Mouse (Mus musculus): ENCODE results near the gene Wdr63. TPM values are rescaled to one million over a fixed set of nuclear protein-coding genes. Genes with fewer than 3 reads are reported as not detected.

Gene Wdr63
- polyA plus RNA-seq, 1 experiment from 2014 or later, result 0.21 TPM

DNA sequence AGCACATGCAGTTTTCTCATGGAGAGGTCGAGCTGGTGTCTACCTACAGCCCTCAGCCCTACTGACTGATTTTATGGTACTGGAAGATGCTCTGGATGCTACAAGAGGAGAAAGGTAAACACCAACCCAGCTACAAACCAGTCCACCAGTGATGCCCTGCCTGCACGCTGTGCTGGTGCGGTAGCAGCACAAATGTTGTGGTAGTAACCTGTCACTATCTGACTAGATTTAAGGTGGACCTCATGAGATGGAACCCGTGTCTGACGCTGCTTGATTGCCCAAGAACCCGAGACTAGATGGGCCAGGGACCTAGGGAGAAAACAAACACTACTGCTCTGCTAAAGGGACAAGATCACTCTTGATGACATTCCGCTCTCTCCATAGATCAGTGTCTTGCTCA, 50.8 kb downstream of the Wdr63 start:
- Histone ChIP-seq H3K4me2 (no peak overlapping the region), H3K9ac (ENCODE audit: low read depth, low read length) (no peak overlapping the region), H3K4me3 (ENCODE audit: low read depth, low read length) (no peak overlapping the region), H3K36me3 (ENCODE audit: control insufficient read depth, insufficient read depth, low read length) (no peaks in the 10 kb centered on the region), H3K27me3 (ENCODE audit: control insufficient read depth, insufficient read depth, low read length) (no peaks in the 10 kb centered on the region), H3K27ac (ENCODE audit: low read depth, low read length) (no peak overlapping the region), H3K4me1 (ENCODE audit: control insufficient read depth, insufficient read depth, low read length) (no peaks in the 10 kb centered on the region), H3K9me3 (replicated peaks; ENCODE audit: control insufficient read depth, low read length) (no peaks in the 10 kb centered on the region)
- 71% methylated on average over 7 of the region's 7 CpGs for WGBS (ENCODE audit: insufficient replicate concordance)
- ATAC-seq (replicated peaks; ENCODE audit: insufficient number of reproducible peaks, low FRiP score, low TSS enrichment), result no peak

- Histone ChIP-seq H3K9me3 (replicated peaks; ENCODE audit: control insufficient read depth, low read length) (no peaks in the 10 kb centered on the region), H3K4me3 (ENCODE audit: low read depth, low read length) (no peak overlapping the region), H3K27ac (ENCODE audit: low read depth, low read length) (no peak overlapping the region), H3K4me2 (no peak overlapping the region), H3K9ac (ENCODE audit: low read depth, low read length) (no peak overlapping the region), H3K36me3 (ENCODE audit: control insufficient read depth, insufficient read depth, low read length) (no peaks in the 10 kb centered on the region), H3K4me1 (ENCODE audit: control insufficient read depth, insufficient read depth, low read length) (peaks cover 10% of the 10 kb centered on the region), H3K27me3 (ENCODE audit: control insufficient read depth, insufficient read depth, low read length) (no peaks in the 10 kb centered on the region)
- 71% methylated on average over 2 of the region's 2 CpGs for WGBS (ENCODE audit: insufficient replicate concordance)
- ATAC-seq (replicated peaks; ENCODE audit: insufficient number of reproducible peaks, low FRiP score, low TSS enrichment), result no peak
Measured at GRCm38 (mm10) chr3:146053873-146054272, 54.1 kb downstream of the Wdr63 start.

DNA sequence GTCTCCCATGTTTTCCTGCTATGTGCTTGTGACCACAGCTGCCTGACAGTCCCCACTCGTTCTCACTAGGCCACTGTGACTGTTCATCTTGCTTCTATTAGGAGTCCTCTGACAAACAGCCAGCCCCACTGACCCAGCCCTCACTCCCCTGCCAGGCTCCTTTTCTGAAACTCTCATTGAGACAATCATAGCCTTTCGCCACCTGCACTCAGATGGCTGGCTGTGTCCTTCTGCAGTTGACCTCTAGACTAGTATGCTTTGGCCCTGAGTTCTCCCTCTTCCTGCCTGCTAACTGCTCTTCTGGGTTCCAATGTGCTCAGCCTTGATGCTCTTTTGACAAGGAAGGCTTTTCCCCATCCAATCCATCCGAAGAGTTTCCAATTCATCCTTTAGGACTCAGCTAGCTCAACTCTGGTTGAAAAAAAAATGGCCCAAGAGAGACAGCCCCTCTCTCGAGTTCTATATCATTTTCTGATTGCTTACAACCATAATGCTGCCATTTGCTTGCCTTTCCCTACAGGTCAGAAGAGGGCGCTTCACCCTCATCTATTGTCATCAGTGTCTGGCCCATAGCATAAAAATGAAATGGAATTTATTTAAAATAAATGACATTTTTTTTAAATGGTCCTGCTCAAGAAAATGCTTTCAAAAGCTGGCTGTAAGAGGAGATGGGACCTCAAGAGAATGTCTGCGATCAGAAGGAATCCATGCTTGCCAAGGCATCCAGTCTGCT, 54.7 kb downstream of the Wdr63 start:
- H3K4me2 ChIP-seq, result no peak overlapping the region
- H3K27ac ChIP-seq (ENCODE audit: low read depth, low read length), result no peak overlapping the region; the same call in 1 of the 2 replicates
- no peak for ATAC-seq (replicated peaks; ENCODE audit: insufficient number of reproducible peaks, low FRiP score, low TSS enrichment)
- WGBS (ENCODE audit: insufficient replicate concordance), result 56% methylated on average over 6 of the region's 6 CpGs
- peaks cover 10% of the 10 kb centered on the region for H3K4me1 ChIP-seq (ENCODE audit: control insufficient read depth, insufficient read depth, low read length)
- H3K9me3 ChIP-seq (replicated peaks; ENCODE audit: control insufficient read depth, low read length), result no peaks in the 10 kb centered on the region
- no peak overlapping the region for H3K4me3 ChIP-seq (ENCODE audit: low read depth, low read length)
- no peak overlapping the region for H3K9ac ChIP-seq (ENCODE audit: low read depth, low read length)
- no peaks in the 10 kb centered on the region for H3K27me3 ChIP-seq (ENCODE audit: control insufficient read depth, insufficient read depth, low read length)
- no peaks in the 10 kb centered on the region for H3K36me3 ChIP-seq (ENCODE audit: control insufficient read depth, insufficient read depth, low read length)

DNA sequence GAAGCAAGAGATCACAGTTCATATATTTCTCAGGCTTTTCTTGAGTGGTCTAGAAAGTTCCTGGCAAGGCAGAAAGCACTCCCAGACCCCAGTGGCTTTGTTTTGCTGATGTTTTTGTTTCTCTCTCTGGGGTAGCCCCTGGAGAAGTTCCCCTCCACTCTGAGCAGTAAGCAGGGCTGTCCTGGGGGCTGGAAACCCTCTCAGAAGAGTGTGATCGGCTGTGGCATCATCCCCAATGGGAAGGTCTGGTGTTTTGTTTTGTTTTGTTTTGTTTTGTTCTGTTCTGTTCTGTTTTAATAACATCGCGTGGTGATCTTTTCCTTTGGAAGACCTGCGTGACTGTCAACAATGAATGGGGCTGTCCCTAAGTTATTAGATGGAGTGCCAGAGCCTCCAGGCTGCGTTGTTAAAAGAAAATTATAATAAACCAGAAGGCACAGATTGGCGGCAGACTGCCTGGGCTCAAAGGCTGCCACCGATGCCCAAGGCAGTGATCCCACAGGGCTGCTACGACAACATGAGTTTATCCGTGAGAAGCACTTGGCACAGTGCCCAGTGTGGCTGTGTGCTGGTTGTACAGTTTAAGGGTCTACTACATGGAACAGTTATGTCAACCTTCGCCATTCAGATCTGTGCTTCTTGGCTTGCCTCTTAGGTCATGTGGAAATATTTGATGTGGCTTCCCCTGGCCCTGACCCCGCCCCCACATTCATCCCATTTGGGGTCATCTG, 56.5 kb downstream of the Wdr63 start:
- H3K27ac ChIP-seq (ENCODE audit: low read depth, low read length), result no peak overlapping the region
- ATAC-seq (replicated peaks; ENCODE audit: insufficient number of reproducible peaks, low FRiP score, low TSS enrichment), result no peak
- H3K4me3 ChIP-seq (ENCODE audit: low read depth, low read length), result no peak overlapping the region
- WGBS (ENCODE audit: insufficient replicate concordance), result 51% methylated on average over 11 of the region's 11 CpGs
- H3K4me1 ChIP-seq (ENCODE audit: control insufficient read depth, insufficient read depth, low read length), result peaks cover 16% of the 10 kb centered on the region
- no peak overlapping the region for H3K4me2 ChIP-seq
- H3K9me3 ChIP-seq (replicated peaks; ENCODE audit: control insufficient read depth, low read length), result no peaks in the 10 kb centered on the region
- 0 out of 2 replicates have a peak overlapping the region, but pooled peaks have one; percentile 22 for H3K9ac ChIP-seq (ENCODE audit: low read depth, low read length)
- no peaks in the 10 kb centered on the region for H3K36me3 ChIP-seq (ENCODE audit: control insufficient read depth, insufficient read depth, low read length)
- no peaks in the 10 kb centered on the region for H3K27me3 ChIP-seq (ENCODE audit: control insufficient read depth, insufficient read depth, low read length)

DNA sequence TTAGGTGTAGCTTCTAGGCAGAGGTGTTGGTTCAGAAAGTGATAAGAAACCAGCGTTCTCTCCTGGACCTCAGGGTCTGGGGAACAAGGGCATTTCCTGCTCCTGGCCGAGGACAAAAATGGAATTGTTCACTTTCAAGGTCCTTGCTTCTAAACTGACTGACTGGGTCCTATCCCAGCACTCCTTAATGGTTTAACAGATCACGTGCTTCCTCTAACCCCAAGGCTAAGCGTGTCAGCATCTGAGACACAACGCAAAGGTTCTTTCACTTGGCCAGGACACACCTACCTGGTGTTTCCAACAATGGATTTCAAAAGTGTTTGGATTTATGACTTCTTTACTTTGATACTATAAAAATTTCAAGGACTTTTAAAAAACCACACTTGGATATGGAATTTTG, 58.0 kb downstream of the Wdr63 start:
- H3K4me1 ChIP-seq (ENCODE audit: control insufficient read depth, insufficient read depth, low read length), result peaks cover 19% of the 10 kb centered on the region
- no peaks in the 10 kb centered on the region for H3K36me3 ChIP-seq (ENCODE audit: control insufficient read depth, insufficient read depth, low read length)
- no peak overlapping the region for H3K4me3 ChIP-seq (ENCODE audit: low read depth, low read length)
- no peak overlapping the region for H3K27ac ChIP-seq (ENCODE audit: low read depth, low read length)
- no peaks in the 10 kb centered on the region for H3K27me3 ChIP-seq (ENCODE audit: control insufficient read depth, insufficient read depth, low read length)
- no peaks in the 10 kb centered on the region for H3K9me3 ChIP-seq (replicated peaks; ENCODE audit: control insufficient read depth, low read length)
- no peak overlapping the region for H3K4me2 ChIP-seq
- ATAC-seq (replicated peaks; ENCODE audit: insufficient number of reproducible peaks, low FRiP score, low TSS enrichment), result no peak
- WGBS (ENCODE audit: insufficient replicate concordance), result 65% methylated on average over 5 of the region's 5 CpGs
- no peak overlapping the region for H3K9ac ChIP-seq (ENCODE audit: low read depth, low read length)

DNA sequence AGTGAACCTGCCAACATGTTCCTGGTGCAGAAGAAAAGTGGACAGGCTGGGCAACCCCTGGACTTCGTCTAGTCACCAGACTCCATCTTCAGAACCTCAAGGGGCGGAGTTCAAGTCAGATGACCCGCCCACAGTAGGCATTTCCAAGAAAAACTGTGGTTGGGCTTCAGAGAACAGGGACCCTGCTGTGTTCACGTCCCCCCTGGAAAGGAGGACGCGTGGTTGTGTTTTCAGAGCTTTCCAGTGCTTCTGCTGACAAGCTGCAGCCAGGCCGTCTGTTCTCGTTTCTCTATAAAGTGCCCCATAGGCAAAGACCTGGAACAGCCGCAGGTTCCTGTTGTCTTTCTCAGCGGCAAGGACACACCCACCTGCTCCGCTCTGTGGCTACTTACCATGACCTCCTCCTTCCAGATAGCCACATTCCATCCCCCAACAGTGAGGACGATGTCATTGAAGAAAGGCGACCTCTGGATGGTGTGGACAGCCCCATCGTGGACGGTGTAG, 60.2 kb downstream of the Wdr63 start:
- Histone ChIP-seq H3K9me3 (replicated peaks; ENCODE audit: control insufficient read depth, low read length) (no peaks in the 10 kb centered on the region), H3K9ac (ENCODE audit: low read depth, low read length) (0 out of 2 replicates have a peak overlapping the region, but pooled peaks have one; percentile 22), H3K4me3 (ENCODE audit: low read depth, low read length) (no peak overlapping the region; the same call in 1 of the 2 replicates), H3K36me3 (ENCODE audit: control insufficient read depth, insufficient read depth, low read length) (no peaks in the 10 kb centered on the region), H3K4me2 (peak overlapping the region; percentile 56), H3K27ac (ENCODE audit: low read depth, low read length) (peak overlapping the region; percentile 55; the same call in 1 of the 2 replicates), H3K4me1 (ENCODE audit: control insufficient read depth, insufficient read depth, low read length) (peaks cover 20% of the 10 kb centered on the region), H3K27me3 (ENCODE audit: control insufficient read depth, insufficient read depth, low read length) (no peaks in the 10 kb centered on the region)
- WGBS (ENCODE audit: insufficient replicate concordance), result 8% methylated on average over 15 of the region's 15 CpGs
- ATAC-seq (replicated peaks; ENCODE audit: insufficient number of reproducible peaks, low FRiP score, low TSS enrichment), result peak; percentile 50

DNA sequence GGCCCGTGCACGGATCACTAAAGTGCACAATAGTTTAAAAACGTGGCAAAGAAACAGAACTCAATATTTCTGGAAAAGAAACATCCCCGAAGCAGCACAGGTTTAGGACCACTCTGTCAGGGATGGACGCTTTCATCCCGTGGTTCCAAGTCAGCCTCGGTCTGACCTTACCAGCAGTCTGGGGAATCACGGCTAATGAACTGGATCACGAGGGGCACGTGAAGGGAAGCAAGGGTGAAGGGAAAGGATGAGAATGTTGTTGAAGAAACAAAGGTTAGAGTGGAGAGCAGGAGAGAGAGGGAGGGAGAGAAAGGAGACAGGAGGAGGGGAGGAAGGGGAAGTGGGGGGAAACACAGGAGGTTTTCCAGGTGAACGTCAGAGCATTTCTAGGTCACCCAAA, 61.9 kb downstream of the Wdr63 start:
- 85% methylated on average over 11 of the region's 11 CpGs for WGBS (ENCODE audit: insufficient replicate concordance)
- Histone ChIP-seq H3K27ac (ENCODE audit: low read depth, low read length) (no peak overlapping the region), H3K9ac (ENCODE audit: low read depth, low read length) (no peak overlapping the region), H3K9me3 (replicated peaks; ENCODE audit: control insufficient read depth, low read length) (no peaks in the 10 kb centered on the region), H3K4me1 (ENCODE audit: control insufficient read depth, insufficient read depth, low read length) (peaks cover 12% of the 10 kb centered on the region), H3K4me2 (no peak overlapping the region), H3K4me3 (ENCODE audit: low read depth, low read length) (no peak overlapping the region), H3K27me3 (ENCODE audit: control insufficient read depth, insufficient read depth, low read length) (no peaks in the 10 kb centered on the region), H3K36me3 (ENCODE audit: control insufficient read depth, insufficient read depth, low read length) (no peaks in the 10 kb centered on the region)
- no peak for ATAC-seq (replicated peaks; ENCODE audit: insufficient number of reproducible peaks, low FRiP score, low TSS enrichment)

GRCm38 (mm10) chr3:146044977-146045376, 63.0 kb downstream of the Wdr63 start:
- Histone ChIP-seq H3K9me3 (replicated peaks; ENCODE audit: control insufficient read depth, low read length) (no peaks in the 10 kb centered on the region), H3K4me1 (ENCODE audit: control insufficient read depth, insufficient read depth, low read length) (peaks cover 12% of the 10 kb centered on the region), H3K9ac (ENCODE audit: low read depth, low read length) (peak overlapping the region; percentile 56; the same call in 1 of the 2 replicates), H3K27me3 (ENCODE audit: control insufficient read depth, insufficient read depth, low read length) (no peaks in the 10 kb centered on the region), H3K4me3 (ENCODE audit: low read depth, low read length) (no peak overlapping the region), H3K36me3 (ENCODE audit: control insufficient read depth, insufficient read depth, low read length) (no peaks in the 10 kb centered on the region), H3K27ac (ENCODE audit: low read depth, low read length) (peak overlapping the region; percentile 73), H3K4me2 (peak overlapping the region; percentile 50)
- ATAC-seq (replicated peaks; ENCODE audit: insufficient number of reproducible peaks, low FRiP score, low TSS enrichment), result peak; percentile 58
- 13% methylated on average over 11 of the region's 11 CpGs for WGBS (ENCODE audit: insufficient replicate concordance)
